Mouse (Mus musculus) kidney, adult 2 months (tissue): ENCODE data around the gene Fblim1.

Experiments
- CTCF ChIP-seq: fragments of 200-500 bp; conservative IDR thresholded peaks from 2 replicates; pipeline ENCODE4 v1.5.1; 2011; ENCODE audit warnings: low read depth, mild to moderate bottlenecking, control low read depth, low read length, moderate library complexity, mixed read lengths; ENCODE audit not compliant: insufficient read depth, insufficient read length
- POLR2A ChIP-seq: fragments of 200-500 bp; IDR thresholded peaks from one replicate; pipeline ENCODE4 v1.6.1; 2011; ENCODE audit warnings: low read depth, low read length, control low read depth

- no peak for TF ChIP-seq POLR2A
- no peak for TF ChIP-seq CTCF
These were observed 7.0 kb downstream of the Fblim1 start for GRCm38 (mm10) chr4:141598894-141599250.
